Mouse (Mus musculus) left cerebral cortex, adult 9 months (tissue): ENCODE results near the gene Svopl.

Experiments used
- DNase-seq, 2 experiments: peaks; one replicate each; pipeline ENCODE4 v3.0.0; 2022; ENCODE audit warnings: low spot score in 2 of 2

The Svopl gene

GRCm38 (mm10) chr6:38031924-38032540, 14.8 kb downstream of the Svopl start:
- DNase-seq = no peak

GRCm38 (mm10) chr6:38028205-38028604, 18.6 kb downstream of the Svopl start:
- no peak for DNase-seq

- DNase-seq = no peak
Observed at GRCm38 (mm10) chr6:38027771-38028170, 19.0 kb downstream of the Svopl start.

GRCm38 (mm10) chr6:38023284-38023683, 23.5 kb downstream of the Svopl start:
- no peak for DNase-seq

GRCm38 (mm10) chr6:38021406-38021805, 25.4 kb downstream of the Svopl start:
- DNase-seq = no peak

- DNase-seq = no peak
Observed at GRCm38 (mm10) chr6:38012829-38013228, 34.0 kb downstream of the Svopl start.

- DNase-seq = peak in 1 of 2 experiments; percentile 63
Observed at GRCm38 (mm10) chr6:38007459-38007858, 39.3 kb downstream of the Svopl start.

GRCm38 (mm10) chr6:37967386-37967785, 79.4 kb downstream of the Svopl start:
- no peak for DNase-seq

GRCm38 (mm10) chr6:37951306-37951705, 95.5 kb downstream of the Svopl start:
- DNase-seq = no peak

- no peak for DNase-seq
Observed at GRCm38 (mm10) chr6:37936498-37936897, 110.3 kb downstream of the Svopl start.
